ENCODE assay signal across 46 mouse cellular contexts in genomic region chr17:65594687-65595086, GRCm38 (mm10). TPM values are rescaled to one million over a fixed set of nuclear protein-coding genes. Genes with fewer than 3 reads are reported as not detected.
"Had no signal": no experiment of that assay in that cellular context is flagged by ENCODE, and none has a peak within 500 bp of the region (broad histone marks: within the 10 kb centered on the region; RNA-seq: fewer than 3 reads in every experiment).

No protein-coding gene starts in this region.

- ATAC-seq: hindbrain, embryonic 16.5 days; hindbrain, postnatal 0 days; inflammation-experienced regulatory T-cells, adult 6 months; intestine, embryonic 15.5 days; intestine, embryonic 16.5 days; intestine, postnatal 0 days had no signal

- H3K9ac ChIP-seq: heart, embryonic 12.5 days; heart, embryonic 13.5 days; heart, embryonic 15.5 days; hindbrain, embryonic 12.5 days; hindbrain, embryonic 13.5 days; hindbrain, embryonic 14.5 days; hindbrain, embryonic 15.5 days; intestine, embryonic 15.5 days; kidney, embryonic 15.5 days had no signal

- DNase-seq: heart, adult 2 months; heart, postnatal 10 days; heart, postnatal 14 days; heart, postnatal 36 days; heart, postnatal 4 days; kidney, adult 11 months; kidney, adult 18-20 months; kidney, adult 2 months; kidney, adult 8-10 months; kidney, adult 9 months; kidney, postnatal 10 days; kidney, postnatal 14 days; kidney, postnatal 25 days; kidney, postnatal 36 days; kidney, postnatal 4 days; layer of hippocampus, adult 9-11 months had no signal

- H3K4me1 ChIP-seq: hindbrain, embryonic 10.5 days had no signal

- H3K9me3 ChIP-seq: heart, embryonic 10.5 days; heart, embryonic 12.5 days; heart, embryonic 13.5 days; heart, embryonic 15.5 days; hindbrain, embryonic 10.5 days; hindbrain, embryonic 12.5 days; hindbrain, embryonic 13.5 days; hindbrain, embryonic 15.5 days; intestine, embryonic 15.5 days; kidney, embryonic 15.5 days had no signal

- H3K27ac ChIP-seq: heart, adult 2 months; heart, embryonic 10.5 days; heart, embryonic 13.5 days; heart, embryonic 15.5 days; hindbrain, embryonic 10.5 days; hindbrain, embryonic 12.5 days; hindbrain, embryonic 13.5 days; hindbrain, embryonic 14.5 days; hindbrain, embryonic 15.5 days; hindbrain, postnatal 0 days; intestine, embryonic 15.5 days; kidney, embryonic 15.5 days; kidney, postnatal 0 days; layer of hippocampus, adult 2 months had no signal

- H3K4me2 ChIP-seq: heart, embryonic 11.5 days; heart, embryonic 12.5 days; heart, embryonic 13.5 days; heart, embryonic 15.5 days; hindbrain, embryonic 12.5 days; hindbrain, embryonic 13.5 days; hindbrain, embryonic 14.5 days; hindbrain, embryonic 15.5 days; intestine, embryonic 15.5 days; kidney, embryonic 15.5 days had no signal

- H3K4me3 ChIP-seq: heart, adult 2 months; heart, embryonic 10.5 days; heart, embryonic 12.5 days; heart, embryonic 13.5 days; heart, embryonic 15.5 days; hindbrain, embryonic 10.5 days; hindbrain, embryonic 12.5 days; hindbrain, embryonic 13.5 days; hindbrain, embryonic 15.5 days; intestine, embryonic 15.5 days; kidney, embryonic 15.5 days; layer of hippocampus, adult 2 months had no signal

- H3K27me3 ChIP-seq: heart, embryonic 12.5 days; heart, embryonic 13.5 days; heart, embryonic 15.5 days; hindbrain, embryonic 12.5 days; hindbrain, embryonic 13.5 days; hindbrain, embryonic 15.5 days; intestine, embryonic 15.5 days; kidney, embryonic 15.5 days had no signal

RNA-seq across cellular contexts. Expression of gene Txndc2, which starts 47.3 kb away (rescaled TPM):
- total RNA-seq: heart, adult 2 months; heart, postnatal 25 days; heart, postnatal 36 days; hematopoietic stem cell, adult 5-6 weeks; hindbrain, postnatal 0 days; layer of hippocampus, adult 18-20 months; layer of hippocampus, adult 2 months; layer of hippocampus, adult 8-10 months; layer of hippocampus, postnatal 25 days had no signal
- polyA plus RNA-seq: heart, embryonic 10.5 days; heart, embryonic 11.5 days; heart, embryonic 12.5 days; heart, embryonic 13.5 days; heart, embryonic 14.5 days; heart, embryonic 15.5 days; heart, embryonic 16.5 days; hindbrain, embryonic 11.5 days; hindbrain, embryonic 16.5 days; inflammation-experienced regulatory T-cells, adult 6 months; intestine, embryonic 14.5 days; intestine, embryonic 15.5 days; intestine, embryonic 16.5 days; intestine, postnatal 0 days; kidney, embryonic 14.5 days; kidney, embryonic 15.5 days; kidney, postnatal 0 days; large intestine, adult 2 months had no signal

RNA-seq across cellular contexts. Expression of gene Tmem232, which starts 54.1 kb away (rescaled TPM):
- total RNA-seq: heart, adult 2 months; heart, postnatal 14 days; heart, postnatal 25 days; heart, postnatal 36 days; hematopoietic stem cell, adult 5-6 weeks had no signal
- polyA plus RNA-seq: heart, embryonic 10.5 days; heart, embryonic 15.5 days; inflammation-experienced regulatory T-cells, adult 6 months; intestine, embryonic 14.5 days; intestine, embryonic 15.5 days; intestine, embryonic 16.5 days; intestine, postnatal 0 days; kidney, adult 2 months; kidney, embryonic 14.5 days; kidney, embryonic 15.5 days; large intestine, adult 2 months had no signal
